Mouse (Mus musculus) hindbrain, postnatal 0 days (tissue): ENCODE measurements at regions not wholly inside any gene's neighbourhood (a gene's known extent, or its start where the extent isn't known, plus 50 kb on each side); places are given as distances from the start of the nearest gene placed in this dataset.

Source experiments
- ATAC-seq: fragments of 200-750 bp; cut with Nextera tagmentation; 2 replicates; pipeline ENCODE4 v1.8.0; 2017; ENCODE audit warnings: mild to moderate bottlenecking, moderate TSS enrichment, moderate library complexity
- DNase-seq: peaks from one replicate; pipeline ENCODE4 v3.0.0-alpha.2; 2015; ENCODE audit warnings: low spot score
- H3K27ac ChIP-seq: fragments of 300-500 bp; sonication (generic); 2 replicates; pipeline ENCODE4 v1.5.1; 2014; ENCODE audit warnings: mild to moderate bottlenecking
- H3K27me3 ChIP-seq: fragments of 300-500 bp; sonication (generic); 2 replicates; pipeline ENCODE4 v1.6.1; 2014; ENCODE audit warnings: low read length, mixed read lengths; ENCODE audit not compliant: insufficient read depth
- H3K36me3 ChIP-seq: fragments of 300-500 bp; sonication (generic); 2 replicates; pipeline ENCODE4 v1.6.1; 2014; ENCODE audit warnings: low read length, mixed read lengths; ENCODE audit not compliant: insufficient read depth
- H3K4me1 ChIP-seq: fragments of 300-500 bp; sonication (generic); 2 replicates; pipeline ENCODE4 v1.6.1; 2014; ENCODE audit warnings: antibody characterized with exemption, low read length, mixed read lengths; ENCODE audit not compliant: insufficient read depth
- H3K4me2 ChIP-seq: fragments of 300-500 bp; sonication (generic); 2 replicates; pipeline ENCODE4 v1.6.1; 2014; ENCODE audit warnings: low read depth, mild to moderate bottlenecking, low read length, moderate library complexity, mixed read lengths
- H3K4me3 ChIP-seq: fragments of 300-500 bp; sonication (generic); 2 replicates; pipeline ENCODE4 v1.5.1; 2014; ENCODE audit warnings: low read length
- H3K9ac ChIP-seq: fragments of 300-500 bp; sonication (generic); replicated peaks from 2 replicates; pipeline ENCODE4 v1.6.1; 2014; ENCODE audit warnings: mild to moderate bottlenecking, low read length, moderate library complexity, mixed read lengths
- H3K9me3 ChIP-seq: fragments of 300-500 bp; sonication (generic); 2 replicates; pipeline ENCODE4 v1.6.1; 2016; ENCODE audit warnings: low read length, mixed read lengths
- CTCF ChIP-seq: IDR thresholded peaks from 2 replicates; pipeline ENCODE4 v1.5.1; 2016; ENCODE audit warnings: antibody characterized with exemption, control low read depth, low read depth
- WGBS: fragments of 180-500 bp; shearing (Covaris S2); extraction: QIAGEN DNeasy Blood & Tissue Kit; methylation state at CpG from one replicate; pipeline ENCODE4 v1.1.7; 2014; 5-methylcytosine and 5-hydroxymethylcytosine counted together

GRCm38 (mm10) chrX:47612364-47612763 lies 280.4 kb downstream of the Smarca1 start:
- Histone ChIP-seq H3K4me2 (no peak overlapping the region), H3K9ac (no peak overlapping the region), H3K27me3 (no peaks in the 10 kb centered on the region), H3K36me3 (no peaks in the 10 kb centered on the region), H3K9me3 (no peaks in the 10 kb centered on the region), H3K4me3 (no peak overlapping the region), H3K27ac (no peak overlapping the region), H3K4me1 (no peaks in the 10 kb centered on the region)
- ATAC-seq (no peak), DNase-seq (no peak)
- 84% methylated on average over 1 of the region's 1 CpGs for WGBS
- TF ChIP-seq CTCF: no peak
